Mouse (Mus musculus) forebrain, embryonic 13.5 days (tissue): ENCODE measurements around the gene Abhd12b. TPM values are rescaled to one million over a fixed set of nuclear protein-coding genes. Genes with fewer than 3 reads are reported as not detected.

ENCODE experiments used
- ATAC-seq: fragments of 200-750 bp; cut with Nextera tagmentation; 2 replicates; pipeline ENCODE4 v1.8.0; 2017
- H3K27ac ChIP-seq: fragments of 300-500 bp; sonication (generic); 2 replicates; pipeline ENCODE4 v1.5.1; 2015; ENCODE audit warnings: inconsistent platforms, mild to moderate bottlenecking, moderate library complexity
- H3K27me3 ChIP-seq: fragments of 300-500 bp; sonication (generic); 2 replicates; pipeline ENCODE4 v1.6.1; 2015; ENCODE audit warnings: mild to moderate bottlenecking, inconsistent platforms
- H3K36me3 ChIP-seq: fragments of 300-500 bp; sonication (generic); 2 replicates; pipeline ENCODE4 v1.6.1; 2015; ENCODE audit warnings: mild to moderate bottlenecking, inconsistent platforms; ENCODE audit not compliant: poor library complexity, severe bottlenecking
- H3K4me1 ChIP-seq: fragments of 300-500 bp; sonication (generic); 2 replicates; pipeline ENCODE4 v1.6.1; 2015; ENCODE audit warnings: inconsistent platforms
- H3K4me2 ChIP-seq: fragments of 300-500 bp; sonication (generic); 2 replicates; pipeline ENCODE4 v1.6.1; 2015; ENCODE audit warnings: inconsistent platforms, mild to moderate bottlenecking, moderate library complexity
- H3K4me3 ChIP-seq: fragments of 300-500 bp; sonication (generic); 2 replicates; pipeline ENCODE4 v1.5.1; 2015; ENCODE audit warnings: mild to moderate bottlenecking, inconsistent platforms
- H3K9ac ChIP-seq: fragments of 300-500 bp; sonication (generic); 2 replicates; pipeline ENCODE4 v1.6.1; 2015; ENCODE audit warnings: mild to moderate bottlenecking, inconsistent platforms
- H3K9me3 ChIP-seq: fragments of 300-500 bp; sonication (generic); replicated peaks from 2 replicates; pipeline ENCODE4 v1.6.1; 2016; ENCODE audit warnings: inconsistent platforms
- WGBS: fragments of 180-500 bp; shearing (Covaris S2); methylation state at CpG from one replicate; pipeline ENCODE4 v1.1.7; 2015; 5-methylcytosine and 5-hydroxymethylcytosine counted together
- polyA plus RNA-seq: library from polyadenylated mRNA; unstranded; fragments of >200 nt; fragmentation: Nextera tagmentation; extraction: Ambion mirVana; gene quantifications from 2 replicates; pipeline ENCODE4 v1.2.1, GENCODE M21; 2015

Gene Abhd12b
- polyA plus RNA-seq, 1 experiment from 2014 or later = not detected

- H3K27me3 ChIP-seq = no peaks in the 10 kb centered on the region
- no peak for ATAC-seq
- H3K4me1 ChIP-seq = peaks cover 7% of the 10 kb centered on the region
- no peaks in the 10 kb centered on the region for H3K36me3 ChIP-seq
- no peak overlapping the region for H3K4me2 ChIP-seq
- H3K27ac ChIP-seq = no peak overlapping the region
- WGBS = 34% methylated on average over 16 of the region's 16 CpGs
- no peaks in the 10 kb centered on the region for H3K9me3 ChIP-seq
- no peak overlapping the region for H3K9ac ChIP-seq
- no peak overlapping the region for H3K4me3 ChIP-seq
These were observed 62.4 kb downstream of the Abhd12b start for GRCm38 (mm10) chr12:70216229-70216800.

DNA sequence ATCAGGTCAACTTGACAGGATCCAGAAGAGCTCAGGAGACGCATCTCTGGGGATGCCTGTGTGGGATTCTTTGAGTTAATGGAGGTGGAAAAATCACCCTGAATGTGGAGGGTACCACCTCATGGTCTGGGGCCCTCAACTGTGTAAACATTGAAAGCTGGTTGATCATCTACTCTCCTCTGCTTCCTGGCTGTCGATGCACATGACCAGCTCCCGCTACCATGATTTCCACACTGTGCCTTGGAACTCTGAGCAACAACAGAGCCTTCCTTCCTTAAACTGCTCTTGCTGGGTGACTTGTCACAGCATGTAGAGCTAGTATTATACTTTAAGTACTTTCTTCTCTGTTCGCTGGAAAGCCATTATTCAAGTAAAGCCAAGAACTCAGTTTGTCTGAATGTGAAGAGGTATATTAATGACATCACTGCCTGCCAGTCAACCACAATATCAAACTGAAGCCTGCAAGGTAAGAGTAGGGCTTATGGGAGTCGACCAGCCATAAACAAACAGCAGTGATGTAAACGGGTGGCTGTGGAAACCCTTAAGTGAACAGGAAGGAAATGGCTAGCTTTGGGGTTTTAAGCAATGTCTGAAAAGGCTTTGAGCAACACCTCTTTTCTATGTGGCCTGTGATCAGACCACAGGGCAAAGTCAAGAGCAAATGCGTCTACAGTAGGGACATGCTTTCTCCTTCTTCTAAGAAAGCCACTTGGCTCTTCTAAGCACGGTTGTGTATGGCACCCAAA lies 65.0 kb downstream of the Abhd12b start:
- WGBS = 88% methylated on average over 8 of the region's 8 CpGs
- Histone ChIP-seq H3K27ac (no peak overlapping the region), H3K9me3 (no peaks in the 10 kb centered on the region), H3K4me2 (no peak overlapping the region), H3K36me3 (no peaks in the 10 kb centered on the region), H3K27me3 (no peaks in the 10 kb centered on the region), H3K9ac (no peak overlapping the region), H3K4me1 (peaks cover 13% of the 10 kb centered on the region), H3K4me3 (no peak overlapping the region)
- ATAC-seq = no peak

GRCm38 (mm10) chr12:70221425-70221824 lies 67.5 kb downstream of the Abhd12b start:
- WGBS = 83% methylated on average over 5 of the region's 5 CpGs
- no peaks in the 10 kb centered on the region for H3K9me3 ChIP-seq
- H3K27me3 ChIP-seq = peaks cover 5% of the 10 kb centered on the region; the same call in 1 of the 2 replicates
- no peak overlapping the region for H3K9ac ChIP-seq
- H3K4me2 ChIP-seq = no peak overlapping the region
- H3K27ac ChIP-seq = no peak overlapping the region
- ATAC-seq = no peak
- H3K4me3 ChIP-seq = no peak overlapping the region
- peaks cover 6% of the 10 kb centered on the region for H3K4me1 ChIP-seq
- no peaks in the 10 kb centered on the region for H3K36me3 ChIP-seq

GRCm38 (mm10) chr12:70223331-70223730 lies 69.4 kb downstream of the Abhd12b start:
- 56% methylated on average over 4 of the region's 4 CpGs for WGBS
- Histone ChIP-seq H3K4me3 (no peak overlapping the region), H3K4me1 (peaks cover 18% of the 10 kb centered on the region), H3K27me3 (peaks cover 8% of the 10 kb centered on the region; the same call in 1 of the 2 replicates), H3K4me2 (no peak overlapping the region), H3K27ac (no peak overlapping the region), H3K9ac (no peak overlapping the region), H3K9me3 (no peaks in the 10 kb centered on the region), H3K36me3 (no peaks in the 10 kb centered on the region)
- ATAC-seq = no peak

DNA sequence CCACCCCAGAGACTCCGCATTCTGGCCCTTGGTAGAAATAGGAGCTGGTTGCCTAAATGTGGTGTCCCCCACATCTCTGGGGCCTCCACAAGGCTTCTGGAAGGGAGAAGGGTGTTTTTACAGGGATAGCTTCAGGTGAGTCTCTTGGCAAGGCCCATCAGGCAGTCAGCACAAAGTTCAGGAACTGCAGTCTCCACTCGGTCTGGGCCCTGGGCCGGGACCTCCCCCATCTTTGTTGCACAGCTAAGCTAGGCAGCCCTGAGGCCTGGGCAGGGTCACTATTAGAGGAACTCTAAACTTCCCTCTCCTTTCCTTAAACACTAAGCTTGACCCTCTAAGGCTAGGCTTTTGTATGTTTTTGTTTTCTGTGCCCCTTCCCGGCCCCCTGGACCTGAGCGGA lies 72.7 kb downstream of the Abhd12b start:
- Histone ChIP-seq H3K36me3 (no peaks in the 10 kb centered on the region), H3K27ac (no peak overlapping the region), H3K9ac (peak overlapping the region; percentile 58; the same call in 1 of the 2 replicates), H3K4me3 (peak overlapping the region; percentile 46; the same call in 1 of the 2 replicates), H3K4me1 (peaks cover 18% of the 10 kb centered on the region), H3K4me2 (peak overlapping the region; percentile 77), H3K9me3 (no peaks in the 10 kb centered on the region), H3K27me3 (peaks cover 11% of the 10 kb centered on the region; the same call in 1 of the 2 replicates)
- 33% methylated on average over 5 of the region's 5 CpGs for WGBS
- 0 out of 2 replicates have a peak, but pooled peaks have one; percentile 11 for ATAC-seq

- ATAC-seq = peak; percentile 78
- H3K4me2 ChIP-seq = peak overlapping the region; percentile 77
- H3K36me3 ChIP-seq = no peaks in the 10 kb centered on the region
- 2% methylated on average over 52 of the region's 52 CpGs for WGBS
- peak overlapping the region; percentile 46 for H3K4me3 ChIP-seq
- peak overlapping the region; percentile 58 for H3K9ac ChIP-seq
- no peaks in the 10 kb centered on the region for H3K9me3 ChIP-seq
- H3K27ac ChIP-seq = no peak overlapping the region
- H3K4me1 ChIP-seq = peaks cover 23% of the 10 kb centered on the region
- H3K27me3 ChIP-seq = peaks cover 11% of the 10 kb centered on the region; the same call in 1 of the 2 replicates
These were observed 73.4 kb downstream of the Abhd12b start for GRCm38 (mm10) chr12:70227121-70227932.

DNA sequence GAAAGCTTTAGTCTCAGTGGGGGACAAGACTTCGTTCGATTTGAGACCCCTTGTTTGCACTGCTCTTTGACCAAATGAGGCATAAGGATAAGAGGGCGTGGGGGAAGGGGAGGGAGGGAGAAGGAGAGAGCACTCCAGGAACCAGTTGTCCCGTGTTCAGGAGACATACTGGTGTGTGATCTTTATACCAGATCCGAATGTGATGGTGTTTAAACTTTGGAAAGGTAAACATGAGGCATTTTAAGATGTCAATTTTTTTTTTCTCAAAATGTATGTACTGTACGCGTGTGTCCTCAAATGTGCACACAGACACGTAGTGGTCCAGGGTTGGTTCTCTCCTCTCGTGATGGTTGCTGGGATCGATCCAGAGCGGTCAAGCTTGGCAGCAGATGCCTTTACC lies 74.2 kb downstream of the Abhd12b start:
- peaks cover 11% of the 10 kb centered on the region; the same call in 1 of the 2 replicates for H3K27me3 ChIP-seq
- WGBS = 66% methylated on average over 11 of the region's 11 CpGs
- peak overlapping the region; percentile 77 for H3K4me2 ChIP-seq
- H3K9ac ChIP-seq = no peak overlapping the region
- H3K36me3 ChIP-seq = no peaks in the 10 kb centered on the region
- H3K4me3 ChIP-seq = no peak overlapping the region
- H3K9me3 ChIP-seq = no peaks in the 10 kb centered on the region
- peaks cover 23% of the 10 kb centered on the region for H3K4me1 ChIP-seq
- no peak for ATAC-seq
- H3K27ac ChIP-seq = no peak overlapping the region

GRCm38 (mm10) chr12:70231294-70231693 lies 77.4 kb downstream of the Abhd12b start, which contains the start of gene Pygl:
TSS of gene Pygl (minus strand) at chr12:70231488.
- WGBS = 89% methylated on average over 2 of the region's 2 CpGs
- no peak for ATAC-seq
- peaks cover 10% of the 10 kb centered on the region; the same call in 1 of the 2 replicates for H3K27me3 ChIP-seq
- H3K27ac ChIP-seq = no peak within 1 kb of the TSS
- no peaks in the 10 kb centered on the region for H3K9me3 ChIP-seq
- H3K4me2 ChIP-seq = no peak within 1 kb of the TSS
- H3K36me3 ChIP-seq = no peaks in the 10 kb centered on the region
- no peak within 1 kb of the TSS for H3K4me3 ChIP-seq
- peaks cover 23% of the 10 kb centered on the region for H3K4me1 ChIP-seq
- no peak within 1 kb of the TSS for H3K9ac ChIP-seq

GRCm38 (mm10) chr12:70232020-70232544 lies 78.1 kb downstream of the Abhd12b start:
- Histone ChIP-seq H3K27ac (no peak overlapping the region), H3K9ac (no peak overlapping the region), H3K4me2 (no peak overlapping the region), H3K4me3 (no peak overlapping the region), H3K27me3 (peaks cover 6% of the 10 kb centered on the region; the same call in 1 of the 2 replicates), H3K9me3 (no peaks in the 10 kb centered on the region), H3K4me1 (peaks cover 18% of the 10 kb centered on the region), H3K36me3 (no peaks in the 10 kb centered on the region)
- no peak for ATAC-seq
- 19% methylated on average over 5 of the region's 5 CpGs for WGBS
